Mouse (Mus musculus): Measurements from ENCODE around the gene Frs3. TPM values are rescaled to one million over a fixed set of nuclear protein-coding genes. Genes with fewer than 3 reads are reported as not detected.
A peak's percentile ranks its signal among the peaks of the same experiment; 100 is the strongest.

The Frs3 gene
- polyA plus RNA-seq, 1 experiment from 2014 or later, result 4.6 TPM

GRCm38 (mm10) chr17:47737271-47738065, 48.6 kb downstream of the Frs3 start:
- H3K27ac ChIP-seq (ENCODE audit: poor library complexity, severe bottlenecking), result peak overlapping the region; percentile 93
- peak overlapping the region; percentile 90 for H3K4me3 ChIP-seq
- under 1% methylated on average over 55 of the region's 60 CpGs for WGBS
- H3K27me3 ChIP-seq (replicated peaks), result no peaks in the 10 kb centered on the region
- H3K9me3 ChIP-seq (replicated peaks), result no peaks in the 10 kb centered on the region
- H3K4me1 ChIP-seq (replicated peaks), result peaks cover 36% of the 10 kb centered on the region
- ATAC-seq (ENCODE audit: insufficient number of reproducible peaks, low FRiP score), result peak; percentile 90
- H3K9ac ChIP-seq, result peak overlapping the region; percentile 94
- no peaks in the 10 kb centered on the region for H3K36me3 ChIP-seq
- H3K4me2 ChIP-seq, result peak overlapping the region; percentile 90

- Histone ChIP-seq H3K36me3 (no peaks in the 10 kb centered on the region), H3K4me3 (peak overlapping the region; percentile 90), H3K4me2 (peak overlapping the region; percentile 90), H3K9me3 (replicated peaks) (no peaks in the 10 kb centered on the region), H3K9ac (peak overlapping the region; percentile 94), H3K27me3 (replicated peaks) (no peaks in the 10 kb centered on the region), H3K27ac (ENCODE audit: poor library complexity, severe bottlenecking) (peak overlapping the region; percentile 93), H3K4me1 (replicated peaks) (peaks cover 43% of the 10 kb centered on the region)
- ATAC-seq (ENCODE audit: insufficient number of reproducible peaks, low FRiP score), result peak; percentile 51
- under 1% methylated on average over 53 of the region's 61 CpGs for WGBS
Measured at GRCm38 (mm10) chr17:47738066-47738878, 49.4 kb downstream of the Frs3 start.

GRCm38 (mm10) chr17:47738879-47739798, 50.3 kb downstream of the Frs3 start:
- WGBS, result 10% methylated on average over 20 of the region's 20 CpGs
- Histone ChIP-seq H3K4me3 (peak overlapping the region; percentile 90), H3K9me3 (replicated peaks) (no peaks in the 10 kb centered on the region), H3K4me1 (replicated peaks) (peaks cover 48% of the 10 kb centered on the region), H3K36me3 (peaks cover 1% of the 10 kb centered on the region; the same call in 1 of the 2 replicates), H3K9ac (peak overlapping the region; percentile 94), H3K4me2 (peak overlapping the region; percentile 90), H3K27me3 (replicated peaks) (no peaks in the 10 kb centered on the region), H3K27ac (ENCODE audit: poor library complexity, severe bottlenecking) (peak overlapping the region; percentile 93)
- ATAC-seq (ENCODE audit: insufficient number of reproducible peaks, low FRiP score), result no peak

- WGBS, result 82% methylated on average over 2 of the region's 2 CpGs
- no peak for ATAC-seq (ENCODE audit: insufficient number of reproducible peaks, low FRiP score)
Measured at GRCm38 (mm10) chr17:47740186-47740585, 51.4 kb downstream of the Frs3 start.

GRCm38 (mm10) chr17:47742991-47743734, 54.3 kb downstream of the Frs3 start:
- no peak overlapping the region; the same call in 1 of the 2 replicates for H3K9ac ChIP-seq
- no peak overlapping the region for H3K4me3 ChIP-seq
- H3K9me3 ChIP-seq (replicated peaks), result peaks cover 7% of the 10 kb centered on the region; the same call in 1 of the 2 replicates
- peaks cover 10% of the 10 kb centered on the region; the same call in 1 of the 2 replicates for H3K36me3 ChIP-seq
- 13% methylated on average over 16 of the region's 16 CpGs for WGBS
- 0 out of 2 replicates have a peak, but pooled peaks have one; percentile 33 for ATAC-seq (ENCODE audit: insufficient number of reproducible peaks, low FRiP score)
- peak overlapping the region; percentile 36; the same call in 1 of the 2 replicates for H3K27ac ChIP-seq (ENCODE audit: poor library complexity, severe bottlenecking)
- H3K4me1 ChIP-seq (replicated peaks), result peaks cover 52% of the 10 kb centered on the region
- H3K4me2 ChIP-seq, result peak overlapping the region; percentile 32
- H3K27me3 ChIP-seq (replicated peaks), result no peaks in the 10 kb centered on the region

More at GRCm38 (mm10) chr17:47740186-47740585, 51.4 kb downstream of the Frs3 start:
- H3K4me1 ChIP-seq (replicated peaks), result peaks cover 48% of the 10 kb centered on the region
- no peak overlapping the region for H3K4me2 ChIP-seq
- H3K4me3 ChIP-seq, result no peak overlapping the region
- H3K9me3 ChIP-seq (replicated peaks), result peaks cover 7% of the 10 kb centered on the region; the same call in 1 of the 2 replicates
- H3K27me3 ChIP-seq (replicated peaks), result no peaks in the 10 kb centered on the region
- peaks cover 8% of the 10 kb centered on the region; the same call in 1 of the 2 replicates for H3K36me3 ChIP-seq
- H3K9ac ChIP-seq, result no peak overlapping the region
- no peak overlapping the region for H3K27ac ChIP-seq (ENCODE audit: poor library complexity, severe bottlenecking)

GRCm38 (mm10) chr17:47744086-47744485, 55.3 kb downstream of the Frs3 start:
- H3K27ac ChIP-seq (ENCODE audit: poor library complexity, severe bottlenecking), result no peak overlapping the region
- 90% methylated on average over 14 of the region's 14 CpGs for WGBS
- H3K9me3 ChIP-seq (replicated peaks), result peaks cover 7% of the 10 kb centered on the region; the same call in 1 of the 2 replicates
- H3K4me3 ChIP-seq, result no peak overlapping the region
- ATAC-seq (ENCODE audit: insufficient number of reproducible peaks, low FRiP score), result no peak
- no peak overlapping the region for H3K4me2 ChIP-seq
- H3K4me1 ChIP-seq (replicated peaks), result peaks cover 52% of the 10 kb centered on the region
- H3K36me3 ChIP-seq, result peaks cover 10% of the 10 kb centered on the region; the same call in 1 of the 2 replicates
- no peaks in the 10 kb centered on the region for H3K27me3 ChIP-seq (replicated peaks)
- no peak overlapping the region for H3K9ac ChIP-seq

- H3K4me3 ChIP-seq, result no peak overlapping the region
- peaks cover 10% of the 10 kb centered on the region; the same call in 1 of the 2 replicates for H3K36me3 ChIP-seq
- ATAC-seq (ENCODE audit: insufficient number of reproducible peaks, low FRiP score), result no peak
- H3K9ac ChIP-seq, result no peak overlapping the region
- H3K27ac ChIP-seq (ENCODE audit: poor library complexity, severe bottlenecking), result no peak overlapping the region
- peaks cover 7% of the 10 kb centered on the region; the same call in 1 of the 2 replicates for H3K9me3 ChIP-seq (replicated peaks)
- 84% methylated on average over 10 of the region's 10 CpGs for WGBS
- no peak overlapping the region for H3K4me2 ChIP-seq
- peaks cover 51% of the 10 kb centered on the region for H3K4me1 ChIP-seq (replicated peaks)
- no peaks in the 10 kb centered on the region for H3K27me3 ChIP-seq (replicated peaks)
Measured at GRCm38 (mm10) chr17:47744746-47745368, 56.0 kb downstream of the Frs3 start.

GRCm38 (mm10) chr17:47748791-47749553, 60.1 kb downstream of the Frs3 start:
- peak; percentile 49 for ATAC-seq (ENCODE audit: insufficient number of reproducible peaks, low FRiP score)
- peaks cover 12% of the 10 kb centered on the region; the same call in 1 of the 2 replicates for H3K9me3 ChIP-seq (replicated peaks)
- peaks cover 36% of the 10 kb centered on the region for H3K4me1 ChIP-seq (replicated peaks)
- H3K4me2 ChIP-seq, result no peak overlapping the region
- peak overlapping the region; percentile 56; the same call in 1 of the 2 replicates for H3K9ac ChIP-seq
- H3K36me3 ChIP-seq, result peaks cover 25% of the 10 kb centered on the region
- 44% methylated on average over 14 of the region's 14 CpGs for WGBS
- no peaks in the 10 kb centered on the region for H3K27me3 ChIP-seq (replicated peaks)
- peak overlapping the region; percentile 69 for H3K27ac ChIP-seq (ENCODE audit: poor library complexity, severe bottlenecking)
- no peak overlapping the region for H3K4me3 ChIP-seq

GRCm38 (mm10) chr17:47749626-47750025, 60.8 kb downstream of the Frs3 start:
- Histone ChIP-seq H3K27me3 (replicated peaks) (no peaks in the 10 kb centered on the region), H3K4me3 (no peak overlapping the region), H3K27ac (ENCODE audit: poor library complexity, severe bottlenecking) (peak overlapping the region; percentile 69), H3K4me1 (replicated peaks) (peaks cover 41% of the 10 kb centered on the region), H3K9me3 (replicated peaks) (peaks cover 10% of the 10 kb centered on the region; the same call in 1 of the 2 replicates), H3K36me3 (peaks cover 19% of the 10 kb centered on the region), H3K9ac (0 out of 2 replicates have a peak overlapping the region, but pooled peaks have one; percentile 56), H3K4me2 (no peak overlapping the region)
- WGBS, result 75% methylated on average over 3 of the region's 3 CpGs
- no peak for ATAC-seq (ENCODE audit: insufficient number of reproducible peaks, low FRiP score)
